Mouse (Mus musculus) liver, embryonic 15.5 days (tissue): ENCODE measurements at regions not wholly inside any gene's neighbourhood (a gene's known extent, or its start where the extent isn't known, plus 50 kb on each side); places are given as distances from the start of the nearest gene placed in this dataset.

Experiments used
- ATAC-seq: fragments of 200-750 bp; cut with Nextera tagmentation; 2 replicates; pipeline ENCODE4 v1.8.0; 2017; ENCODE audit warnings: moderate number of reproducible peaks, mild to moderate bottlenecking, moderate library complexity; ENCODE audit not compliant: insufficient read depth
- H3K27ac ChIP-seq: fragments of 300-500 bp; sonication (generic); replicated peaks from 2 replicates; pipeline ENCODE4 v1.5.1; 2015; ENCODE audit warnings: mild to moderate bottlenecking, inconsistent platforms
- H3K27me3 ChIP-seq: fragments of 300-500 bp; sonication (generic); 2 replicates; pipeline ENCODE4 v1.6.1; 2015; ENCODE audit warnings: mild to moderate bottlenecking, inconsistent platforms
- H3K36me3 ChIP-seq: fragments of 300-500 bp; sonication (generic); replicated peaks from 2 replicates; pipeline ENCODE4 v1.6.1; 2015; ENCODE audit warnings: moderate library complexity, mild to moderate bottlenecking, inconsistent platforms
- H3K4me1 ChIP-seq: fragments of 300-500 bp; sonication (generic); replicated peaks from 2 replicates; pipeline ENCODE4 v1.6.1; 2015; ENCODE audit warnings: inconsistent platforms
- H3K4me2 ChIP-seq: fragments of 300-500 bp; sonication (generic); 2 replicates; pipeline ENCODE4 v1.6.1; 2015; ENCODE audit warnings: moderate library complexity, mild to moderate bottlenecking, inconsistent platforms
- H3K4me3 ChIP-seq: fragments of 300-500 bp; sonication (generic); replicated peaks from 2 replicates; pipeline ENCODE4 v1.5.1; 2015; ENCODE audit warnings: mild to moderate bottlenecking, inconsistent platforms
- H3K9ac ChIP-seq: fragments of 300-500 bp; sonication (generic); 2 replicates; pipeline ENCODE4 v1.6.1; 2015; ENCODE audit warnings: moderate library complexity, mild to moderate bottlenecking, inconsistent platforms
- H3K9me3 ChIP-seq: fragments of 300-500 bp; sonication (generic); replicated peaks from 2 replicates; pipeline ENCODE4 v1.6.1; 2016; ENCODE audit warnings: inconsistent platforms
- WGBS: fragments of 180-500 bp; shearing (Covaris S2); methylation state at CpG from one replicate; pipeline ENCODE4 v1.1.7; 2015; ENCODE audit warnings: mixed read lengths; ENCODE audit not compliant: insufficient replicate concordance; 5-methylcytosine and 5-hydroxymethylcytosine counted together

DNA sequence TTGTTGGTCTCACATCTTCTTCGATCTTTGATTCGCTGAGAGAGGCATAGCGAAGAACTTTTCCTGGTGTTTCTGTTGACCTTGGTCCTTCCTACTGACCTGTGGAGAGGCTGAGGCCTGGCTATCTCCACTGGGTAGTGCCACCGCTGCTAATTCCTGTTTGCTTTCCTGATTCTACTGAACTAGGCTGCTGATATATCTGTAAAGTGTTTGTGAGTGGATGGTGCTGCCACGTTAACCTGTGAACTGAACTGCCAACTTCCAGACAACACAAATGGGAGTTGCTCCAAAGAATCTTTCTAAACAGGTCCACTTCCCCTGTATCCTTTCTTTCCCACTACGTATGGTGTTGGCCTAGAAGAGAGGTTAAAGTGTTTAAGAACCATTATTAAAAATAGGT lies 78.0 kb upstream of the Akt3 start:
- Histone ChIP-seq H3K27ac (no peak overlapping the region), H3K4me2 (no peak overlapping the region), H3K4me1 (0 out of 2 replicates have a peak, but pooled peaks cover 3% of the 10 kb centered on the region), H3K4me3 (no peak overlapping the region), H3K36me3 (no peaks in the 10 kb centered on the region), H3K9ac (no peak overlapping the region), H3K27me3 (no peaks in the 10 kb centered on the region), H3K9me3 (no peaks in the 10 kb centered on the region)
- WGBS, result 69% methylated on average over 6 of the region's 6 CpGs
- ATAC-seq, result no peak

DNA sequence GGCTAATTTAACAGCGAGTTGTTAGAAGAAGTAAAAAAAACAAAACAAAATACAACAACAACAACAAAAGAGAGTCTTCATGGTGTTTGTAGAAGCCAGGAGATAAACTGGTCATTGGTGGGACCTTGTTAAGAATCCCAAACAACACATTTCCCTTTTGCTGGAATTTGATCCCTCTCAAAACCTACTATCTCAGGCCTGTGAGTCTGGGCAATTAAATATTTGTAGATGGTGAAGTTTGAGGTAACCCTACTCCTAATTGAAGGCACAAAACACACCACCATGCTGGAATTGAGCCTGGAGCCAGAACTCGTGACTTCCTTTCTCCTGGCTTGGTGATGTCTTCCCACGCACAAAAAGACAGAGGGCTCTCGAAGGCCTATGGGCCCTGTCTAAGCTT lies 65.4 kb upstream of the Akt3 start:
- Histone ChIP-seq H3K9me3 (no peaks in the 10 kb centered on the region), H3K4me2 (no peak overlapping the region; the same call in 1 of the 2 replicates), H3K27me3 (peaks cover 24% of the 10 kb centered on the region), H3K4me3 (no peak overlapping the region), H3K9ac (no peak overlapping the region), H3K36me3 (no peaks in the 10 kb centered on the region), H3K27ac (no peak overlapping the region), H3K4me1 (no peaks in the 10 kb centered on the region)
- 52% methylated on average over 4 of the region's 4 CpGs for WGBS
- ATAC-seq, result no peak

- no peak overlapping the region for H3K9ac ChIP-seq
- WGBS, result 2% methylated on average over 40 of the region's 40 CpGs
These were observed 64.8 kb upstream of the Akt3 start for GRCm38 (mm10) chr1:177322745-177323299.

GRCm38 (mm10) chr1:177322307-177322685 lies 64.3 kb upstream of the Akt3 start:
- Histone ChIP-seq H3K27ac (no peak overlapping the region), H3K27me3 (peaks cover 24% of the 10 kb centered on the region), H3K9me3 (no peaks in the 10 kb centered on the region), H3K9ac (no peak overlapping the region), H3K36me3 (no peaks in the 10 kb centered on the region), H3K4me3 (peak overlapping the region; percentile 40), H3K4me1 (no peaks in the 10 kb centered on the region), H3K4me2 (peak overlapping the region; percentile 65)
- WGBS, result 10% methylated on average over 6 of the region's 6 CpGs
- no peak for ATAC-seq

More at GRCm38 (mm10) chr1:177322745-177323299, 64.8 kb upstream of the Akt3 start:
- Histone ChIP-seq H3K27me3 (peaks cover 24% of the 10 kb centered on the region), H3K4me2 (peak overlapping the region; percentile 65), H3K27ac (no peak overlapping the region), H3K9me3 (no peaks in the 10 kb centered on the region), H3K4me1 (no peaks in the 10 kb centered on the region), H3K4me3 (peak overlapping the region; percentile 40), H3K36me3 (no peaks in the 10 kb centered on the region)
- ATAC-seq, result no peak

DNA sequence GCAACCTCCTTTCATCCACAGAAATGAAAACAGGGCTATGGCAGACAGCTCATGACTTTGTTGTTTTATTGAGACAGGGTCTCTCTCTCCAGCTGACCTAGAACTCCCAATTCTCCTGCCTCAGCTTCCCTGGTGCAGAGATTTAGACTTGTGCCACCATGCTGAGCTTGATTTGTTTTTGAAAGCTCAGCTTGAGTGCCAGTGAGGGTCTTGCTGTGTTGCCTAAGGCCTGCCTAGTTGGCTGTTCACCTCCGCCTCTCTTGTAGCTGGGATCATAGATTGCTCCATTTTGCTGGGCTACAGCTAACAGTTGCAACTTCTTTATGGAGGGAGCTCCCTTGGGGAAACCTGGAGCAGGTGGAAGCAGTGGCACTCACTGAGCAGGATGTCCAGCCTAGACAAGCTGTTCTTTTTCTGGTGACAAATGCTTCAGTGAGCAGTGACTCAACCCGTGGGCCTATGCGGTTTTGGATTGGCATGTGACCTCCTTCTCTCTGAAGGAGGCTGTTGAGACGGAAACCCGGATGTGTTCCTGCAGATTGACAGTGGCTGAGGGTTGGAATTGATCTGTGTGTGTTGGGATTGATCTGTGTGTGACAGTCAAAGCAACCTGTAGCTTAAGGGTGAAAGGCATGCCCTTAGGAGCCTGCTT lies 63.8 kb upstream of the Akt3 start:
- Histone ChIP-seq H3K27me3 (peaks cover 24% of the 10 kb centered on the region), H3K4me1 (no peaks in the 10 kb centered on the region), H3K27ac (no peak overlapping the region), H3K36me3 (no peaks in the 10 kb centered on the region), H3K4me3 (no peak overlapping the region), H3K4me2 (no peak overlapping the region), H3K9ac (no peak overlapping the region), H3K9me3 (no peaks in the 10 kb centered on the region)
- 24% methylated on average over 5 of the region's 5 CpGs for WGBS
- ATAC-seq, result no peak

- Histone ChIP-seq H3K9me3 (no peaks in the 10 kb centered on the region), H3K4me3 (no peak overlapping the region), H3K9ac (no peak overlapping the region), H3K36me3 (no peaks in the 10 kb centered on the region), H3K4me2 (no peak overlapping the region), H3K27me3 (no peaks in the 10 kb centered on the region), H3K4me1 (no peaks in the 10 kb centered on the region), H3K27ac (no peak overlapping the region)
- 13% methylated on average over 5 of the region's 5 CpGs for WGBS
- ATAC-seq, result no peak
These were observed 50.3 kb upstream of the Akt3 start for GRCm38 (mm10) chr1:177308213-177308872.
